In genomic region chr12:108651053-108651660, GRCm38 (mm10) we compare ENCODE assay signal across 9 mouse cellular contexts. TPM values are rescaled to one million over a fixed set of nuclear protein-coding genes. Genes with fewer than 3 reads are reported as not detected.
DNase-seq lines count a peak whose midpoint lies in the region; ATAC-seq and TF ChIP-seq lines count a peak whose summit lies in the region.
"Had no signal": no experiment of that assay in that cellular context is flagged by ENCODE, and none has a peak within 500 bp of the region (broad histone marks: within the 10 kb centered on the region; RNA-seq: fewer than 3 reads in every experiment).

No protein-coding gene starts in this region.

- H3K27me3 ChIP-seq in hindbrain, postnatal 0 days (ENCODE audit: insufficient read depth, low read length) = no peaks in the 10 kb centered on the region
- no peaks in the 10 kb centered on the region for H3K27me3 ChIP-seq in hindbrain, embryonic 12.5 days
- no peaks in the 10 kb centered on the region for H3K27me3 ChIP-seq in heart, embryonic 15.5 days
- H3K27me3 ChIP-seq in lung, embryonic 14.5 days (ENCODE audit: insufficient read depth, low read length) = no peaks in the 10 kb centered on the region
- no peaks in the 10 kb centered on the region for H3K27me3 ChIP-seq in stomach, postnatal 0 days (ENCODE audit: control insufficient read depth, insufficient read depth, low read length)
- H3K27me3 ChIP-seq in hindbrain, embryonic 13.5 days = no peaks in the 10 kb centered on the region
- no peaks in the 10 kb centered on the region for H3K27me3 ChIP-seq in intestine, embryonic 15.5 days (replicated peaks)
- H3K27me3 ChIP-seq: limb, embryonic 12.5 days had no signal

- H3K9me3 ChIP-seq in hindbrain, postnatal 0 days (ENCODE audit: low read length) = no peaks in the 10 kb centered on the region
- no peaks in the 10 kb centered on the region for H3K9me3 ChIP-seq in hindbrain, embryonic 12.5 days (replicated peaks)
- no peaks in the 10 kb centered on the region for H3K9me3 ChIP-seq in heart, embryonic 15.5 days (replicated peaks)
- no peaks in the 10 kb centered on the region for H3K9me3 ChIP-seq in lung, embryonic 14.5 days (ENCODE audit: low read depth, low read length)
- no peaks in the 10 kb centered on the region for H3K9me3 ChIP-seq in stomach, postnatal 0 days (ENCODE audit: control insufficient read depth, low read length)
- H3K9me3 ChIP-seq in hindbrain, embryonic 13.5 days = no peaks in the 10 kb centered on the region
- no peaks in the 10 kb centered on the region for H3K9me3 ChIP-seq in intestine, embryonic 15.5 days
- H3K9me3 ChIP-seq: limb, embryonic 12.5 days had no signal

- no peak overlapping the region for H3K27ac ChIP-seq in hindbrain, postnatal 0 days
- no peak overlapping the region for H3K27ac ChIP-seq in hindbrain, embryonic 12.5 days
- peak overlapping the region; percentile 28; the same call in 1 of the 2 replicates for H3K27ac ChIP-seq in heart, embryonic 15.5 days
- no peak overlapping the region for H3K27ac ChIP-seq in lung, embryonic 14.5 days (ENCODE audit: low read depth)
- no peak overlapping the region for H3K27ac ChIP-seq in stomach, postnatal 0 days (replicated peaks)
- H3K27ac ChIP-seq in hindbrain, embryonic 13.5 days = no peak overlapping the region
- H3K27ac ChIP-seq in intestine, embryonic 15.5 days = no peak overlapping the region
- H3K27ac ChIP-seq: limb, embryonic 12.5 days had no signal

- no peak for TF ChIP-seq CTCF in hindbrain, postnatal 0 days (IDR thresholded peaks at IDR 0.05; ENCODE audit: low read depth)
- TF ChIP-seq CTCF in lung, embryonic 14.5 days (IDR thresholded peaks at IDR 0.05; ENCODE audit: low read depth) = no peak
- 0 out of 2 replicates have a peak, but pooled peaks have one; percentile 8 for TF ChIP-seq CTCF in stomach, postnatal 0 days (IDR thresholded peaks at IDR 0.05; ENCODE audit: low read depth)

- peak; percentile 46 for DNase-seq in hindbrain, postnatal 0 days (ENCODE audit: low spot score)
- peak; percentile 37 for DNase-seq in T-cell, adult 2 months (ENCODE audit: low spot score)
- DNase-seq in lung, embryonic 14.5 days = peak; percentile 49
- DNase-seq in stomach, postnatal 0 days (ENCODE audit: low spot score) = no peak

- no peak overlapping the region for H3K9ac ChIP-seq in hindbrain, postnatal 0 days (replicated peaks; ENCODE audit: low read length)
- no peak overlapping the region for H3K9ac ChIP-seq in hindbrain, embryonic 12.5 days
- H3K9ac ChIP-seq in heart, embryonic 15.5 days = no peak overlapping the region
- H3K9ac ChIP-seq in lung, embryonic 14.5 days = no peak overlapping the region
- H3K9ac ChIP-seq in stomach, postnatal 0 days (ENCODE audit: low read length) = no peak overlapping the region
- no peak overlapping the region for H3K9ac ChIP-seq in hindbrain, embryonic 13.5 days
- no peak overlapping the region for H3K9ac ChIP-seq in intestine, embryonic 15.5 days
- H3K9ac ChIP-seq: limb, embryonic 12.5 days had no signal

- H3K4me1 ChIP-seq in hindbrain, postnatal 0 days (ENCODE audit: insufficient read depth, low read length) = no peaks in the 10 kb centered on the region
- H3K4me1 ChIP-seq in hindbrain, embryonic 12.5 days = no peaks in the 10 kb centered on the region
- H3K4me1 ChIP-seq in heart, embryonic 15.5 days (replicated peaks) = peaks cover 16% of the 10 kb centered on the region
- no peaks in the 10 kb centered on the region for H3K4me1 ChIP-seq in lung, embryonic 14.5 days (ENCODE audit: insufficient read depth)
- H3K4me1 ChIP-seq in stomach, postnatal 0 days (replicated peaks; ENCODE audit: control insufficient read depth, insufficient read depth) = no peaks in the 10 kb centered on the region
- H3K4me1 ChIP-seq in hindbrain, embryonic 13.5 days (replicated peaks) = peaks cover under 1% of the 10 kb centered on the region; the same call in 1 of the 2 replicates
- H3K4me1 ChIP-seq in intestine, embryonic 15.5 days (replicated peaks) = no peaks in the 10 kb centered on the region
- H3K4me1 ChIP-seq: limb, embryonic 12.5 days had no signal

- 46% methylated on average over 7 of the region's 7 CpGs for WGBS in hindbrain, postnatal 0 days
- WGBS in hindbrain, embryonic 12.5 days = 71% methylated on average over 7 of the region's 7 CpGs
- 55% methylated on average over 7 of the region's 7 CpGs for WGBS in heart, embryonic 15.5 days
- 67% methylated on average over 7 of the region's 7 CpGs for WGBS in lung, embryonic 14.5 days
- 49% methylated on average over 7 of the region's 7 CpGs for WGBS in stomach, postnatal 0 days
- WGBS in hindbrain, embryonic 13.5 days = 67% methylated on average over 7 of the region's 7 CpGs
- 69% methylated on average over 7 of the region's 7 CpGs for WGBS in intestine, embryonic 15.5 days

- no peak for TF ChIP-seq EP300 in stomach, postnatal 0 days (optimal IDR thresholded peaks at IDR 0.05)

- H3K4me2 ChIP-seq in hindbrain, postnatal 0 days (ENCODE audit: low read depth, low read length) = no peak overlapping the region
- H3K4me2 ChIP-seq in hindbrain, embryonic 12.5 days (replicated peaks) = no peak overlapping the region
- H3K4me2 ChIP-seq in heart, embryonic 15.5 days = no peak overlapping the region
- no peak overlapping the region for H3K4me2 ChIP-seq in lung, embryonic 14.5 days
- no peak overlapping the region for H3K4me2 ChIP-seq in stomach, postnatal 0 days (replicated peaks; ENCODE audit: low read depth)
- no peak overlapping the region for H3K4me2 ChIP-seq in hindbrain, embryonic 13.5 days
- H3K4me2 ChIP-seq in intestine, embryonic 15.5 days (replicated peaks) = no peak overlapping the region
- H3K4me2 ChIP-seq: limb, embryonic 12.5 days had no signal

- H3K4me3 ChIP-seq in hindbrain, postnatal 0 days (ENCODE audit: low read length) = no peak overlapping the region
- H3K4me3 ChIP-seq in hindbrain, embryonic 12.5 days = no peak overlapping the region
- no peak overlapping the region for H3K4me3 ChIP-seq in heart, embryonic 15.5 days
- H3K4me3 ChIP-seq in lung, embryonic 14.5 days (ENCODE audit: low read depth, low read length) = no peak overlapping the region
- no peak overlapping the region for H3K4me3 ChIP-seq in stomach, postnatal 0 days (ENCODE audit: low read depth, low read length)
- no peak overlapping the region for H3K4me3 ChIP-seq in hindbrain, embryonic 13.5 days
- no peak overlapping the region for H3K4me3 ChIP-seq in intestine, embryonic 15.5 days (replicated peaks)
- H3K4me3 ChIP-seq: limb, embryonic 12.5 days had no signal

- ATAC-seq in hindbrain, postnatal 0 days = no peak
- ATAC-seq in hindbrain, embryonic 12.5 days (ENCODE audit: low FRiP score) = no peak
- peak; percentile 47; the same call in 1 of the 2 replicates for ATAC-seq in heart, embryonic 15.5 days (replicated peaks; ENCODE audit: insufficient number of reproducible peaks, insufficient read depth, low FRiP score, low read depth)
- ATAC-seq in lung, embryonic 14.5 days (ENCODE audit: insufficient read depth) = no peak
- ATAC-seq in stomach, postnatal 0 days (ENCODE audit: low FRiP score, low TSS enrichment) = no peak
- no peak for ATAC-seq in hindbrain, embryonic 13.5 days (ENCODE audit: low FRiP score)
- no peak for ATAC-seq in intestine, embryonic 15.5 days

- H3K36me3 ChIP-seq in hindbrain, postnatal 0 days (ENCODE audit: insufficient read depth, low read length) = peaks cover 31% of the 10 kb centered on the region
- peaks cover 74% of the 10 kb centered on the region for H3K36me3 ChIP-seq in hindbrain, embryonic 12.5 days
- H3K36me3 ChIP-seq in heart, embryonic 15.5 days = peaks cover 44% of the 10 kb centered on the region
- H3K36me3 ChIP-seq in lung, embryonic 14.5 days (ENCODE audit: insufficient read depth) = peaks cover 77% of the 10 kb centered on the region
- H3K36me3 ChIP-seq in stomach, postnatal 0 days (ENCODE audit: control insufficient read depth, insufficient read depth, low read length) = peaks cover 16% of the 10 kb centered on the region
- H3K36me3 ChIP-seq in hindbrain, embryonic 13.5 days = peaks cover 73% of the 10 kb centered on the region
- peaks cover 22% of the 10 kb centered on the region; the same call in 1 of the 2 replicates for H3K36me3 ChIP-seq in intestine, embryonic 15.5 days

RNA-seq across cellular contexts. Expression of gene Degs2, which starts 51.0 kb away (rescaled TPM):
- total RNA-seq in hindbrain, postnatal 0 days (2014; rRNA removed) = 0.10 and 0.47 TPM in 2 replicates
- polyA plus RNA-seq in hindbrain, postnatal 0 days (2015; fragmentation: Nextera tagmentation; extraction: Ambion mirVana) = 0.73 and 1.4 TPM in 2 replicates
- polyA plus RNA-seq in hindbrain, embryonic 12.5 days (2016; fragmentation: Nextera tagmentation; extraction: Ambion mirVana) = 1.7 and 2.2 TPM in 2 replicates
- 0.54 and 2.1 TPM in 2 replicates for polyA plus RNA-seq in heart, embryonic 15.5 days (2015; fragmentation: Nextera tagmentation; extraction: Ambion mirVana)
- polyA plus RNA-seq in lung, embryonic 14.5 days (2014; fragmentation: Nextera tagmentation; extraction: Ambion mirVana) = 1.1 and 2.7 TPM in 2 replicates
- polyA plus RNA-seq in stomach, postnatal 0 days (2015; fragmentation: Nextera tagmentation; extraction: Ambion mirVana) = 172 and 174 TPM in 2 replicates
- polyA plus RNA-seq in hindbrain, embryonic 13.5 days (2015; fragmentation: Nextera tagmentation; extraction: Ambion mirVana) = 2.2 and 3.6 TPM in 2 replicates
- 88.3 and 109 TPM in 2 replicates for polyA plus RNA-seq in intestine, embryonic 15.5 days (2015; fragmentation: Nextera tagmentation; extraction: Ambion mirVana)

Comparison
In these comparisons a context has a peak if more than half of its experiments do, and no peak if none do; other contexts are left out.
1. RNA of gene Degs2, which starts 51.0 kb away (polyA plus RNA-seq): 172 to 174 TPM in stomach, postnatal 0 days and 88.3 to 109 TPM in intestine, embryonic 15.5 days; 2.2 to 3.6 TPM in hindbrain, embryonic 13.5 days, 1.1 to 2.7 TPM in lung, embryonic 14.5 days, 1.7 to 2.2 TPM in hindbrain, embryonic 12.5 days, 0.73 to 1.4 TPM in hindbrain, postnatal 0 days and 0.54 to 2.1 TPM in heart, embryonic 15.5 days; every median in the first group is over 10 times any median in the second.